Mouse (Mus musculus): Measurements from ENCODE around the gene Tprn. TPM values are rescaled to one million over a fixed set of nuclear protein-coding genes. Genes with fewer than 3 reads are reported as not detected.

The Tprn gene
- 12.5 and 13.7 TPM in 2 replicates for polyA plus RNA-seq (2021; fragmentation: Nextera tagmentation)
- long read RNA-seq, experiment 1, transcript Tprn-201 (4 exons, 2,787 nt): major isoform, 12 of 16 reads
- long read RNA-seq, experiment 1, partial matches to known transcripts: 1 of 16 reads
- long read RNA-seq, experiment 1, other reads (novel, unspliced or antisense): 3 of 16 reads
- long read RNA-seq, experiment 2, transcript Tprn-201 (4 exons, 2,787 nt): major isoform, 98 of 104 reads
- long read RNA-seq, experiment 2, partial matches to known transcripts: 0 of 104 reads
- long read RNA-seq, experiment 2, other reads (novel, unspliced or antisense): 6 of 104 reads

GRCm38 (mm10) chr2:25262291-25262767, at the start of gene Tprn:
Gene Tprn (plus strand): TSS chr2:25262618.

GRCm38 (mm10) chr2:25214444-25214843, 48.0 kb upstream of the Tprn start, which contains the start of gene Stpg3:
Gene Stpg3 (minus strand): TSS chr2:25214637.

GRCm38 (mm10) chr2:25218445-25218844, 44.0 kb upstream of the Tprn start, which contains the start of gene Fam166a:
Gene Fam166a (plus strand): TSS chr2:25218745.

GRCm38 (mm10) chr2:25224492-25224765, 38.0 kb upstream of the Tprn start, which contains the start of gene Tubb4b:
Gene Tubb4b (minus strand): TSS chr2:25224702.

GRCm38 (mm10) chr2:25234050-25234449, 28.4 kb upstream of the Tprn start, which contains the start of gene Slc34a3:
Gene Slc34a3 (minus strand): TSS chr2:25234364.

GRCm38 (mm10) chr2:25236614-25237013, 25.8 kb upstream of the Tprn start, which contains the start of gene Rnf224:
Gene Rnf224 (minus strand): TSS chr2:25236787.

GRCm38 (mm10) chr2:25242101-25242506, 20.3 kb upstream of the Tprn start, which contains the start of the genes Rnf208 and Cysrt1:
Gene Rnf208 (plus strand): TSS chr2:25242255.
Gene Cysrt1 (minus strand): TSS chr2:25242452.

GRCm38 (mm10) chr2:25246183-25247072, 16.0 kb upstream of the Tprn start, which contains the start of gene AL732309.1:
Gene AL732309.1 (minus strand): TSS chr2:25246863.

GRCm38 (mm10) chr2:25255284-25255779, 7.1 kb upstream of the Tprn start, which contains the start of gene Tmem203:
Gene Tmem203 (plus strand): TSS chr2:25255439.

GRCm38 (mm10) chr2:25271827-25272511, 9.6 kb downstream of the Tprn start, which contains the start of the genes Ssna1 and Anapc2:
Gene Ssna1 (minus strand): TSS chr2:25272438.
Gene Anapc2 (plus strand): TSS chr2:25272478.

GRCm38 (mm10) chr2:25287927-25288649, 25.7 kb downstream of the Tprn start, which contains the start of gene Tmem210:
Gene Tmem210 (plus strand): TSS chr2:25288145.

GRCm38 (mm10) chr2:25289651-25290050, 27.2 kb downstream of the Tprn start, which contains the start of gene Lrrc26:
Gene Lrrc26 (plus strand): TSS chr2:25289915.

GRCm38 (mm10) chr2:25318971-25319773, 56.8 kb downstream of the Tprn start, which contains the start of gene Grin1:
Gene Grin1 (minus strand): TSS chr2:25319187.

Other genes starting within 250 kb of the Tprn start
- 596 and 716 TPM in 2 replicates for gene Nsmf, start 208.3 kb upstream of the Tprn start, polyA plus RNA-seq (2021; fragmentation: Nextera tagmentation)
- gene Entpd8, start 182.3 kb upstream of the Tprn start, polyA plus RNA-seq (2021; fragmentation: Nextera tagmentation): not detected in 2 replicates
- not detected in 2 replicates for gene Noxa1, start 167.5 kb upstream of the Tprn start, polyA plus RNA-seq (2021; fragmentation: Nextera tagmentation)
- gene Nrarp, start 81.9 kb upstream of the Tprn start, polyA plus RNA-seq (2021; fragmentation: Nextera tagmentation): 3.4 and 5.2 TPM in 2 replicates
- gene Tor4a, start 65.7 kb upstream of the Tprn start, polyA plus RNA-seq (2021; fragmentation: Nextera tagmentation): 2.4 and 3.3 TPM in 2 replicates
- gene Nelfb, start 51.1 kb upstream of the Tprn start, polyA plus RNA-seq (2021; fragmentation: Nextera tagmentation): 32.7 and 34.5 TPM in 2 replicates
- gene Stpg3, start 48.0 kb upstream of the Tprn start, polyA plus RNA-seq (2021; fragmentation: Nextera tagmentation): not detected in 2 replicates
- 12.9 and 15.7 TPM in 2 replicates for gene Fam166a, start 43.9 kb upstream of the Tprn start, polyA plus RNA-seq (2021; fragmentation: Nextera tagmentation)
- 531 and 583 TPM in 2 replicates for gene Tubb4b, start 37.9 kb upstream of the Tprn start, polyA plus RNA-seq (2021; fragmentation: Nextera tagmentation)
- gene Slc34a3, start 28.3 kb upstream of the Tprn start, polyA plus RNA-seq (2021; fragmentation: Nextera tagmentation): 0.45 TPM in 2 replicates
- gene Rnf224, start 25.8 kb upstream of the Tprn start, polyA plus RNA-seq (2021; fragmentation: Nextera tagmentation): not detected in 2 replicates
- gene Rnf208, start 20.4 kb upstream of the Tprn start, polyA plus RNA-seq (2021; fragmentation: Nextera tagmentation): 52.0 and 62.6 TPM in 2 replicates
- gene Cysrt1, start 20.2 kb upstream of the Tprn start, polyA plus RNA-seq (2021; fragmentation: Nextera tagmentation): not detected in 2 replicates
- 0.79 and 1.6 TPM in 2 replicates for gene AL732309.1, start 15.8 kb upstream of the Tprn start, polyA plus RNA-seq (2021; fragmentation: Nextera tagmentation)
- 30.8 and 34.2 TPM in 2 replicates for gene Tmem203, start 7.2 kb upstream of the Tprn start, polyA plus RNA-seq (2021; fragmentation: Nextera tagmentation)
- gene Ssna1, start 9.8 kb downstream of the Tprn start, polyA plus RNA-seq (2021; fragmentation: Nextera tagmentation): 76.5 and 79.6 TPM in 2 replicates
- 32.4 and 34.4 TPM in 2 replicates for gene Anapc2, start 9.9 kb downstream of the Tprn start, polyA plus RNA-seq (2021; fragmentation: Nextera tagmentation)
- not detected in 2 replicates for gene Tmem210, start 25.5 kb downstream of the Tprn start, polyA plus RNA-seq (2021; fragmentation: Nextera tagmentation)
- 0.26 and 0.28 TPM in 2 replicates for gene Lrrc26, start 27.3 kb downstream of the Tprn start, polyA plus RNA-seq (2021; fragmentation: Nextera tagmentation)
- 101 and 125 TPM in 2 replicates for gene Grin1, start 56.6 kb downstream of the Tprn start, polyA plus RNA-seq (2021; fragmentation: Nextera tagmentation)
- gene Man1b1, start 69.7 kb downstream of the Tprn start, polyA plus RNA-seq (2021; fragmentation: Nextera tagmentation): 13.0 and 18.8 TPM in 2 replicates
- gene Dpp7, start 93.7 kb downstream of the Tprn start, polyA plus RNA-seq (2021; fragmentation: Nextera tagmentation): 17.5 and 27.1 TPM in 2 replicates
- 26.0 and 26.4 TPM in 2 replicates for gene Uap1l1, start 103.1 kb downstream of the Tprn start, polyA plus RNA-seq (2021; fragmentation: Nextera tagmentation)
- gene Sapcd2, start 109.7 kb downstream of the Tprn start, polyA plus RNA-seq (2021; fragmentation: Nextera tagmentation): 2.3 and 2.4 TPM in 2 replicates
- 21.4 and 46.8 TPM in 2 replicates for gene Entpd2, start 133.3 kb downstream of the Tprn start, polyA plus RNA-seq (2021; fragmentation: Nextera tagmentation)
- gene Npdc1, start 136.7 kb downstream of the Tprn start, polyA plus RNA-seq (2021; fragmentation: Nextera tagmentation): 292 and 359 TPM in 2 replicates
- 0.06 and 0.20 TPM in 2 replicates for gene Fut7, start 160.6 kb downstream of the Tprn start, polyA plus RNA-seq (2021; fragmentation: Nextera tagmentation)
- 33.0 and 34.1 TPM in 2 replicates for gene Abca2, start 166.1 kb downstream of the Tprn start, polyA plus RNA-seq (2021; fragmentation: Nextera tagmentation)
- 0.70 and 9.1 TPM in 2 replicates for gene Clic3, start 194.2 kb downstream of the Tprn start, polyA plus RNA-seq (2021; fragmentation: Nextera tagmentation)
- 111 and 116 TPM in 2 replicates for gene Paxx, start 198.5 kb downstream of the Tprn start, polyA plus RNA-seq (2021; fragmentation: Nextera tagmentation)
- gene Ptgds, start 207.4 kb downstream of the Tprn start, polyA plus RNA-seq (2021; fragmentation: Nextera tagmentation): 2,394 and 5,724 TPM in 2 replicates
- gene Lcn12, start 231.3 kb downstream of the Tprn start, polyA plus RNA-seq (2021; fragmentation: Nextera tagmentation): not detected in 2 replicates
- gene Fbxw5, start 238.1 kb downstream of the Tprn start, polyA plus RNA-seq (2021; fragmentation: Nextera tagmentation): 124 and 134 TPM in 2 replicates
- gene C8g, start 239.1 kb downstream of the Tprn start, polyA plus RNA-seq (2021; fragmentation: Nextera tagmentation): 1.8 and 2.0 TPM in 2 replicates